Mouse (Mus musculus): ENCODE results near the gene Ucp1. TPM values are rescaled to one million over a fixed set of nuclear protein-coding genes. Genes with fewer than 3 reads are reported as not detected.

Ucp1 gene
- polyA plus RNA-seq, 1 experiment from 2014 or later = not detected

GRCm38 (mm10) chr8:83342076-83342475 lies 51.9 kb downstream of the Ucp1 start:
- no peak for ATAC-seq
- no peaks in the 10 kb centered on the region for H3K4me1 ChIP-seq (ENCODE audit: insufficient read depth)
- no peak overlapping the region for H3K27ac ChIP-seq (ENCODE audit: low read depth)
- H3K27me3 ChIP-seq (ENCODE audit: insufficient read depth, low read length) = no peaks in the 10 kb centered on the region
- H3K36me3 ChIP-seq (replicated peaks; ENCODE audit: insufficient read depth, low read length) = no peaks in the 10 kb centered on the region
- no peak overlapping the region for H3K4me2 ChIP-seq (ENCODE audit: low read depth, low read length)
- no peak overlapping the region for H3K4me3 ChIP-seq (ENCODE audit: low read depth, low read length)
- no peak for TF ChIP-seq CTCF (IDR thresholded peaks at IDR 0.05; ENCODE audit: low read depth)
- TF ChIP-seq EP300 (IDR thresholded peaks at IDR 0.05; ENCODE audit: low read depth) = no peak
- no peaks in the 10 kb centered on the region for H3K9me3 ChIP-seq (ENCODE audit: low read length)
- DNase-seq = no peak
- H3K9ac ChIP-seq (replicated peaks) = no peak overlapping the region
- WGBS (ENCODE audit: insufficient replicate concordance) = 79% methylated on average over 3 of the region's 3 CpGs

GRCm38 (mm10) chr8:83342693-83343092 lies 52.5 kb downstream of the Ucp1 start:
- Histone ChIP-seq H3K4me3 (ENCODE audit: low read depth, low read length) (no peak overlapping the region), H3K9me3 (ENCODE audit: low read length) (no peaks in the 10 kb centered on the region), H3K27ac (ENCODE audit: low read depth) (no peak overlapping the region), H3K4me1 (ENCODE audit: insufficient read depth) (no peaks in the 10 kb centered on the region), H3K4me2 (ENCODE audit: low read depth, low read length) (no peak overlapping the region), H3K27me3 (ENCODE audit: insufficient read depth, low read length) (no peaks in the 10 kb centered on the region), H3K9ac (replicated peaks) (no peak overlapping the region), H3K36me3 (replicated peaks; ENCODE audit: insufficient read depth, low read length) (no peaks in the 10 kb centered on the region)
- ATAC-seq (no peak), DNase-seq (no peak)
- TF ChIP-seq EP300 (IDR thresholded peaks at IDR 0.05; ENCODE audit: low read depth) (no peak), CTCF (IDR thresholded peaks at IDR 0.05; ENCODE audit: low read depth) (peak; percentile 52)

Other genes with a start within 250 kb of the Ucp1 start
- 0.41 TPM in 2 replicates for gene Tbc1d9, start 125.0 kb upstream of the Ucp1 start, polyA plus RNA-seq (2015; fragmentation: Nextera tagmentation; extraction: Ambion mirVana)
- gene Gm10645, start 124.2 kb upstream of the Ucp1 start, polyA plus RNA-seq (2015; fragmentation: Nextera tagmentation; extraction: Ambion mirVana) = 0.29 and 0.30 TPM in 2 replicates
- gene Elmod2, start 42.1 kb downstream of the Ucp1 start, polyA plus RNA-seq (2015; fragmentation: Nextera tagmentation; extraction: Ambion mirVana) = 3.4 and 4.0 TPM in 2 replicates
- gene Mgat4d, start 58.1 kb downstream of the Ucp1 start, polyA plus RNA-seq (2015; fragmentation: Nextera tagmentation; extraction: Ambion mirVana) = not detected in 2 replicates
- gene Clgn, start 99.5 kb downstream of the Ucp1 start, polyA plus RNA-seq (2015; fragmentation: Nextera tagmentation; extraction: Ambion mirVana) = 0.12 and 0.21 TPM in 2 replicates
- gene Scoc, start 168.0 kb downstream of the Ucp1 start, polyA plus RNA-seq (2015; fragmentation: Nextera tagmentation; extraction: Ambion mirVana) = 40.8 and 48.0 TPM in 2 replicates
- not detected in 2 replicates for gene Olfr370, start 245.4 kb downstream of the Ucp1 start, polyA plus RNA-seq (2015; fragmentation: Nextera tagmentation; extraction: Ambion mirVana)